Mouse (Mus musculus) kidney, postnatal 4 days (tissue): ENCODE data around the gene Uvrag.
A peak's percentile ranks its signal among the peaks of the same experiment; 100 is the strongest.

Source experiments
- DNase-seq, 2 experiments: peaks; one replicate each; pipeline ENCODE4 v3.0.0; 2021; ENCODE audit warnings: mixed read lengths in 2 of 2

The Uvrag gene

DNA sequence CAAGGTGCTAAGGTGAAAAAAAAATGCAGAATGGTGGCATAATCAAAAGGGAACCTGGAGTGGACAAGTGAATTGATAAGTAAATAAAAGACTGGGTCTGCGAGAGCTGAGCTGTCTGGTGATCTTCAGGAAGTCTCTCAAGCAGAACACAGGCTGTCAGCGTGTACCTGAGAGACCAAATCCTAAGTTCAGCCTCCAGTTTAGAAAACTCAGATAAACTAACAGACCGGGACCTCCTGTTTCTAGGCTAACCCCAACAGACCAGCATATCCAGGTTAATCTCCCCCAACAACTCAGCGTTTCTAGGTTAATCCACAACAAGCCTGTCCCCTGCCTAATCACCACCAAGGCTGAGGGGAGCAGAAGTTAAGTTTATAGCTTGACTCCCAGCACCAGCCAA is 87.3 kb downstream of the Uvrag start:
- no peak for DNase-seq

DNA sequence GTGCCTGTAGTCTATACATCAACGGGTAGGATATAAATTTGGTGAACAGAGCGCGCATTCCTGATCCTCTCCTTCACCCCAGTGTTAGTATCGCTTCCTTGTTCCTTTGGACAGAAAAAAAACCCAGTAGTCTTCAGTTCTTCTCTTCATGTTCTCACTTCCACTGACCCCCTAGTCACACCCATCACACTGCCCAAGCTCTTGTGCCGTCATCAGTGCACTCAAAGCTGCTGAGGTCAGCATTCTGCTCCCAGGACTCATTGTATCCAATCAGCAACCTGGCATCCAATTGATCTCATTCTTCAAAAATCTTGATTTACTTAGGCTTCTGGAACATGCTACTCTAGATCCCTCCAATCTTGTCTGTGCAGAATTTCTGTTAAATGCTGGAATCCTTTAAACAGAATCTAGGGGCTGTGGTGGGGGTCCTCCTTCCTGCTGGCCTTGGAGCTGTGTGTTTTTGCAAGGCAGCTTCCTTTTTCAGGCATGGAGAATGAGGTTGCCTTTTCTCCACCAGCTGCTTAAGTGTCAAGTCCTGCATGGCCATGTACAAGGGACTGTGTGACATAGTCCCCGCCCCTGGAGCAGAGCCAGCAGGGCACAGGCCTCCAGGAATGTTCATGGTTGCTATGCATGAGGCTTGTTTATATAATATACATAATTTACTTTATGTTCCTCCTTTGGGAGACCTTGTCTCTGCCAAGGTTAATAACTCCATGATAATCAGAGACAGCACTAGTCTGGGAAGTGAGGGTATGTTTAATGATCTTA is 88.3 kb downstream of the Uvrag start:
- no peak for DNase-seq

DNA sequence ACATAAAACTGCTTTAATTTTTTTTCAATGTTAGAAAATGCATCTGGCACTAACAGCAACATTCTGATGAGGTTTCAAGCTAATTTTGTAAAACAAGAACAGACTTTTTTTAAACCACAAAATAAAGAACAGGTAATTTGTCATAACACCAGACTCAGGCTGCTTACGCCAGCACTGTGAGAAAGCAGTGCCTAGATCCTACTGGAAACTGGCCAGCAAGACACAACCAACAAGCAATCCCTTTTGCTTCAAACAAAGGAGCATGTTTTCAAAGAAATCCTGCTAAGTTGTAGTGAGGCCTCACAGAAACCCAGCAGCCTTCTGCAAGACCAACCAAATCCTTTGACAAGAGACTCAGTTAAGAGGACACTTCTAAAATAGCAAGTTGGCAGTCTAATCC is 90.1 kb downstream of the Uvrag start:
- DNase-seq = no peak

DNA sequence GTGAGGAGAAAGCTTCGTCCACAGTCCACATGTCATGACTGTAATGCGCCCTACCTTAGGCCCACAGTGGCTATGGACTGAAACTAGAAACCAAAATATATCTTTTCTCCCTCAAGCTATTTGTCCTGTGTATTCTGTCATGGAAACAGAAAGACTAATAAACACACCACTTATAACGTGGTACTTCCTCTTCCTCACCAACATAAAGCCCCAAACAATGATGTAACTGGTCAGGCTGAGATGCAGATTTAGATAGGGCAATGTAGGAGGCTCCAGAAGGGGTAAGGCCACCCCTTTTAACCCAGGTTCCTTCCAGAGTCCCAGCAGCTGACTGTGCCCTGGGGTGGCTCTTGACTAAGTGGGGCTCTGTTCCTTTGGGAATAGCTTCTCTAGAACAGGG is 91.0 kb downstream of the Uvrag start:
- DNase-seq = no peak

DNA sequence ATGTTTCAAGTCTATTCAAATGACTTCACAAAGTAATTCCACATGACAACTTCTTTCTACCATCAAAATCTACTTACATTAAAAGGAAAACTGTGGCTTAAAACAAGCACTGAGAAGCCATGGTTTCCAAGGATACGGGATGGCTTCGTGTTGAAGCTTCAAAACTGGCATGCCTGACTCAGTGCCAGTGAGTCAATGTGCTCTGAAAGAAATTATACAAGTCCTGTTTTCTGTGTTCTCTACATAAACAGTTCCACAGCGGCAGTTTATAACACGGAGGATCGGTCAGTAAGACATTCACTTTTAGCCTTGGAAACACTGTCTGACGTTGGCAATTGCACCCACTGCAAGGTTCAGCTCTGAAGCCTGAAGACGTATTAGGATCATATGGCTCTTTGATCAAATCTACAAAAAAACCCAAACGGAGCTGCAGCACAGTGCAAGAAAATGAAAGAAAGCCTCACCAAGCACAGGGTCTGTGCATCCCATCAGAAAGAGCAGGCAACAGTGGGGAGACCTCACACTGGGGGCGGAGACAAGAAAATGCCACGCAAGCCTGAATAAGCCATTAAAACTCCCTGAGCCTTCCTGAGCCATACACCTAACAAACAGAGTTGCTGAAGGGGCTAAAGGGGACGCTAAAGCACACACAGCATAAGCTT is 94.3 kb downstream of the Uvrag start:
- no peak for DNase-seq

DNA sequence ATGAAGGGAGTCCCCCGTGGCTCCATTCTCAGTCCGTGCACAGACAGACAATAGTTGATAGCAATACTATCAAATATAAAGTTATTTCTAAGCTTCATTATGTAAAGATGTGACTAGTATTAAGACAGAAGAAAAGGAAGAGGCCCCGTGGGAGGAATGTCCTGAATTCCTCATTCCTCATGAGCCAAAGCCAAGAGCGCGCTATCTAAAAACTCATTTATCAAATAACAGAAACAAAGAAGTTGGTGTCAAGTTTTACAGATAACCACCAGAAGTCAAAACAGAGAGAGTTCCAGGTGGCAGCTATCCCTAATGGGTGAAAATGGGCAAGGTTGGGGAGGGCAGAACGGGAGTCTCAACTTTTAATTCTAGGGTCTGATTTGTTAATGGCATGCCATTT is 95.4 kb downstream of the Uvrag start:
- peak in 1 of 2 experiments; percentile 34 for DNase-seq

DNA sequence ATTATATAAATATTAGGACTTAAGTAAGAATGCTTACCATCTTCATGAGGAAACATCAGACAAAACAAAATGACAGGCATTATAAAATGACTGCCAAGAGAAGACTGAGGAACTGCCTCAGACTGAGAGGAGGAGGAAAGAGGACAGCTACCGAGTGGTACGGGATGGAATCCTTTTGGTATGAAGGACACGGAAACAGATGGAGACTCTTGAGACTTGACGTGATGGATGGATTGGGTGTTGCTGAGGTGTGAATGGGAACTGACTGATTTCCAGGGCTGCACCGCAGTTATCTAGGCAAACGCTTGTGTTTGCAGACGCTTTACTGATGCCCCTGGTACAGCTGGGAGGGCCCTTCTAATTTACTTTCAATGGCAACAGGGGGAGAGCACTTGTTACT is 97.0 kb downstream of the Uvrag start:
- no peak for DNase-seq

DNA sequence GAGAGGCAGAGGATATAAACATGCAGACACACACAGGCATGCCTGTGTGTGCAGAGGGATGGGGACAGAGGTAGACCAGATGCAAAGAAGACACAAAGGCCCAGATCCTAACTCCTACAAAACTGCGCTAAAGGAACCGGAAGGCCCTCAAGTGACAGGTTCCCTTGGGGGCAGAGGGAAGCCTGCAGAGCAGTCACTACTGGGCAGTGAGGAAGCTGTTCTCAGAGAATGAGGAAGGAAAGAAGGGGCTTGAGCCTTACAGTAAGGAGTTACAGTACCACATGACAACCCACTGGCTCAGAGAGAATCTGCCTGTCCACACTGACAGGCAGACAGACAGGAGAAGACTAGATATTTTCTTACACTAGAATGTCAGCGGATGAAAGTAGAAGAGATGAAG is 97.6 kb downstream of the Uvrag start:
- DNase-seq = no peak

DNA sequence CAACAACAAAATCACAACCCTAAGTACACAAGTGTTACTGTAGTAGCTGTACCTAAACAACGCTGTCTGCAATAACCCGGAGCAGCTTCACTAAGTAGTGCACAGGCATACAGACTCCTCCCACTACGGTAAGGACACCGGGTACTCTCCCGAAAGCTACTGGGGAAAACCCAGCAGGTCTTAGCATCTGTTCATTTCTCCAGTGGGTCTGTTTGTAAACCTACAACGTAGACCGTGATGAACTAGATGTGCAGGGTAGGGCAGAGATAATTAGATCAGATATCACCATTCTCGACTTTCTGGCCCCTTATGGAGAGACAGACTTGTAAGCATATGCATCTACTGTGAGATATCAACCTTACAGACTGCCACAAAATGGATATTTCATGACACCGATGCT is 99.1 kb downstream of the Uvrag start:
- DNase-seq = no peak

DNA sequence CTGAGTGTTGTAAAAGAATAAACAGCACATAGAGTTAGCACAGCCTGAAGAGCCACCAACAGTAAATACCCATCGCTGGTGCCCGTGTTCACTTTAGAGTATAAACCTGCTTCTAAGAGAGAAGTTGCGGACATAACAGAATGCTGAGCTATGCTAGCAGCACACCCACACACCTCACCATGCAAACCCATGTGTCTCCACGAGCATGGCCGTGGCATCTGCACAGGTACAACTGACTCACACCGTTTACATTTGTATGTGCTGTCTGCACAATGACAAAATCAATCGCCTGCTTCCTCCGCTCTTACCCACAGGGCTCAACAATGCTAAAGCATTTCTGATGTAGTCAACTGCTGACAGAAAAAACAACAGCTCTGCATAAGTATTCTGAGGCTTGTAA is 101.0 kb downstream of the Uvrag start:
- DNase-seq = no peak

DNA sequence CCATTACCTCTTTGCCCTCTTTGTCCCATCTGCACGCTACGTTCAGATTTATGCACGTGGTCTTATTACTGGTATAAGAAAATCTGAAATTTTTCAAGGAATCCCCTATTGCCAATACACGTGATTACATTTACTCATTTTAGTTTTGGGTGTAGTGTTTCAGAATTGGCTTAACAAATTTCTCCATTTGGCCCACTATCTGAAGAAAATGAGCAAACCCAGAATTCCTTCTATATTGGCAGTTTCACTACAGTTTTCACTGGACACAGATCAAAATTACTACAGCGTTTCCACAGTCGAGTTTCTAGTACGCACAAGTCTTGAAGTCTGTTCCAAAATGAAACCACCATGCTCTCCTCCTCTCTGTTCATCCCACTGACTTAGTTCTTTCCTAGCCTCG is 104.7 kb downstream of the Uvrag start:
- no peak for DNase-seq

DNA sequence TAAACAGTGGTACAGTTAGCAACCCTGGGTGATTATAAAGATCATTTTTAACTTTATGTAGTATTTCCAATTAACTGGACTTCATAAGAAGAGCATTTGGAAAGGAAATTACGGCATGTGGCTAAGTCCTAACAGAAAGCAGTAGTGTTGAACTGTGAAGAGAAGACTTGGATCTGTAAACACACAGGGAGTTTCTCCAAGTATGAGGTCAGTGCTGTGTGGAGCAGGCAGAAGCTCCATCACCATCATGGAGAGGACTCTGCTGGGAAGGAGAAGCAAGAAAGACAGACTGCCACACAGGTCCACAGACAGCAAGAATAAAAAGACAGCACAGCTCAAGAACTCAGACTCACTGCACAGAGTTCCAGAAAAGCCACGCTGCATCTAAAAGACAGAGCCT is 106.0 kb downstream of the Uvrag start:
- DNase-seq = no peak

DNA sequence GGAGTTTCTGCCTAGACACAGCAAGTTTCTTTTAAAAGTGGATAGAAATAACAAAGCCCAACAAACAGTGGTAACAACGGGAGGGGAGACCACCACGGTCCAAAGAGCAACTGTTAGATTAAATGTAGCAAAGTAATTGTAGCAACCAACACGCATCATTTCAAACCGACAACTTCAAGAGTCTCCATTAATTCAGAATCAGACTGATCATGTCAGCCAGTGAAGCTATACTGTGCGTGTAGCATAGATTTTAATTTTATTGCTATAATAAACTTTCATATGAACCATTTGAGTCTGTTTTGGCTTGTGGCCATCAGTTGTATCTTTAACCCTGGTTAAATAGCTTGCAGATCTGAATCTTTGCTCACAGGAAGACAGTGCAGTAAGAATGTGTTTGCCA is 107.1 kb downstream of the Uvrag start:
- DNase-seq = no peak

DNA sequence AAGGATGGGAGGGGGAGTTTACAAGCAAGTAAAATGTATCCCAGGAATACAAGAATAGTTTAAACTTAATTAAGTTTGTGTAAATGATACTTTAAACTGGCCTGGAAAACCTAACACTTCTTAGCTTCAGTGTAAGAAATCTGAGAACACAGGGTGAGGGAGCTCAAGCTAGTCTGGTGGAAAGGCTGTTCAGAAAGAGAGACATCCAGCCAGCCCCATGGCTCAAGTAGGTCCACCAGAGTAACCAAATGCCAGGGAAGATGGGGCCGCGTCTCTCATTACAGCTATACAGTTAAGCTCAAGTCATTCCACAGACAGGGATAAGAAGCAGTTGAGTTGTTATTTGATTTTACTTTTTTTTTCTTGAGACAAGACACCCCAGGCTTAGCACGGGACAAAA is 107.6 kb downstream of the Uvrag start:
- DNase-seq = no peak

DNA sequence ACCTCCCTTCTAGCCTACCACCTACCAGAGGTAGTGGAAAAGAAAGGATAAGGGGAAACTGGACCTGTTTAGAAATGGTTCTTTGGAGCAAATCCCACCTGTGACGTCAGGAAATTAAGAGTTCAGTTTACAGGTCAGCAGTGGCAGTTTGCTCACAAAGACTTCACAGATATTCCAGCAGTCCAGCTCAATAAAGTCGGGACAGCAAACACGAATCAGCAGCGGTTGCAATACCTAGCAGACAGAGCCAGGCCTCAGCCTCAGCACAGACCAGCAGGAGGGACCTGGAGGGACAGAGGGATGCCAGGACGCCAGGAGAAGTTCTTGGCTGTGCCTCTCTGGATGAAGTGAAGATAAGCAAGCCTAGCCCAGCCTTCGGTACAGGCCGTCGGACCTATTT is 108.9 kb downstream of the Uvrag start:
- no peak for DNase-seq

DNA sequence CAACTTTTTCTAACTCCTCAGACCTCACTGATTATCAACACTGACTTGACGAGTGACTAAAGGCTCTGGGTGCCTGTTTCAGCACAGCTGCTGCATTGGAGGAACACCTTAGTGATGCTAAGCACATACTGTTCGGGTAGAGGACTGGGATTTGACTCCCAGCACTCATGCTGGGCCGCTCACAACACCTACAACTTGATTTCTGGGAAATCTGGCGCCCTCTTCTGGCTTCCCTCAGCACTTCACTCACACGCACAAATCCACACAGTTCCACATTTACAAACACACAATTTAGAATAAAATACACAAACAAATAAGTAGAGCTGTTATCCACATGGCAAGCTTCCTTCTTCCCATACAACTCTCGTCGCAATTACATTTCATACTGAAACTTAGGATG is 112.8 kb downstream of the Uvrag start:
- no peak for DNase-seq

DNA sequence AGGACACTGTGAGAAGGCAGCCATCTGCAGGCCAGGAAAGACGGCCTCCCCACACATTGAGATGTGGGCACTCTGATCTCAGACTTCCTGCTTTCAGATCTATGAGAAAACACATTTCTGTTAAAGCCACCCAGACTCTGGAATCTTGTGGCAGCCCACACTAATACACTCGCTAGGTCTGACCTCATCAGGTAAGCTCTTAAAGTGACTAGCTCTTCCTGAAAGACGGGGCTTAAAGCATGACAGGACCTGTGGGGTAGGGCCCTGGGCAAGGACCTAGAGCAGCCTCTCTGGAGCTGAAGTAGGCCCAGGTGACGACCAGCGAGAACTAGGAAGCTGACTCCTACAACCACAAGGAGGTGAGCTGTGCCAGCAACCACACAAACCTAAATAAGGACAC is 113.8 kb downstream of the Uvrag start:
- DNase-seq = no peak

DNA sequence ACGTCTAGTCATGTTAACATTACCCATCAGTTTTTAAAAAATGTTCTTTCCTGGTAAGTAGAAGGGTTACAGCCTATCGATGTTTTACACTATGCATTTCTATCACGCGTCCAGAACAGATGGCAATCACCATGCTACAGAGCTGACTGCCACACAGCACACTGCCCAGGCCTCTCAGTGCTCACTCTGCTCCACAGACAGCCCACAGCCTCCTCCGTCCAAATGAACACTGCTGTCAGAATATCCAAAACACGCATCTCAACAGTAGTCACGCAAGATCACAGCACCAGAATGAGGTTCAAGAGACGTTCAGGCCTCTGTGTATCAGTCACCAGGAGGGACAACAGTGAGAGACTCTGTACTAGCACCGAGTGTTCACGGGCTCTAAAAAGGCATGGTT is 115.0 kb downstream of the Uvrag start:
- no peak for DNase-seq

DNA sequence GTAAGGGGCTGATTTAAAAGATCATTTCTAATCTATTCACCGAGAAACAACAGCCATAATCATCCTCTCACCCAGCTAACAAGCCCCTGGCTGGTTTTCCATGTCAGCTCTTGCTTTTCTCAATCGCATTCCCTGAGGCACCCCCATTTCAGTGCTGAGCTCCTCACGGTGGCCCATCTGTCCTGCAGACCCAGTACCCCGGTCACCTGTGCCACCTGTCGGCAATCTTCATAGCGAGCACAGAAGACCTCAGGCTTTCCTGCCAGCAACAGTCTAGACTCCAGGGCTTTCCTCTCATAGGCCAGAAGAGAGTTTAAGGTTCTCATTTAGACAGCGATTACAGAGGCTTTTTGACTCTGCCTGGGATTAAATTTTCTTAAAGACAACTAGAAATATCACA is 115.7 kb downstream of the Uvrag start:
- DNase-seq = no peak

DNA sequence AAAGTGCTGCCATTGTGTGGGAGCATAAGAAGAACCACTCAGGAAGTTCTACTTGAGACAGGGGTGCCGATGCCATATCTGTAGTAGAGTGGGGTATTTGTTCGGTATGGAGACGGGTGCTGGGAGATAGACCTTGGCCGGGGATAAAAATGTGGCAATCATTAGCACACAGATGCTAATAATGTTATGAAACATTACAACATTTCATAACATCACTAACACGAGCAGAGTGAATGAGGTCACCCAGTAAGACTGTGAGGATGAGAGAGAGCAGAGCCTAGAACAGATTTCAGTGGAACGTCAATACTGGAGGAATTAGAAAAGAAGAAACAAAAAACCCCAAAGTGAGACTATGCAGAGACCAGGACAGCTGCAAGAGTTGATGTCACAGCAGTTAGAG is 116.2 kb downstream of the Uvrag start:
- DNase-seq = no peak

DNA sequence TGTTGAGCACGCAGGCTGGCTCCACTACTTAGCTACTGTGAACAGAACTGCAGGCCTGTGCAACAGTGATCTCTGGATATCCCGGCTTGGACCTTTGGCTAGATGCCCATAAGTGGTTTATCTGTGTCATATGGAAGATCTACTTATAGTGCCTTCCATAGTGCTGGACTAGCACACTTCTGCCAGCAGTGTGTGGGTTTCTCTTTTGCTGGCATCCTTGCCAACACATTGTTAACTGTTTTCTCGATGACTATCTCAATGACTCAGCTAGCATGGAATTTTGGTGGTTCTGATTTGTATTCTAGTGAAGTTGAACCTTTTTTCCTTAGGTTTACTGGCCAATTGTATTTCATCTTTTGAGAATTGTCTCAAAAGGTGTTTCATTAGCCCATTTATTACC is 117.0 kb downstream of the Uvrag start:
- DNase-seq = no peak

DNA sequence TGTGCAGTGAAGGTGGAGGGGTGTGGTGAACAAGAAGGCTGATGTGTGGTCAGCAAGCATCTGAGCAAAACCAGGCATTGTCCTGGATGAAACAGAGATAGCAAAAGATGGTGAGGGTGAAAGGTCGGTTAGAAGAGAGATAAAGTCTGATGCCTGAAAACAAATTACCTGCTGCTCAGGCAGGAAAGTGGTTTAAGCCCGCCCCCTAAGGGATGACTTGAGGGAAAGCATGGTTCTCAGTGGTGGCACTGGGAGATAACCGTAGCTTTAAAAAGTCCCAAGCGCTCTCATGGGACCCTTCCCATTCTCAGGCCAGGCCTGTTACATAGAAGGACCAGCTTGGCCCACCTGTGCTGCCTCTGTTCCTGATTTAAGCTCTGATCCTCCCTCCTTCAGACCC is 119.7 kb downstream of the Uvrag start:
- DNase-seq = no peak

DNA sequence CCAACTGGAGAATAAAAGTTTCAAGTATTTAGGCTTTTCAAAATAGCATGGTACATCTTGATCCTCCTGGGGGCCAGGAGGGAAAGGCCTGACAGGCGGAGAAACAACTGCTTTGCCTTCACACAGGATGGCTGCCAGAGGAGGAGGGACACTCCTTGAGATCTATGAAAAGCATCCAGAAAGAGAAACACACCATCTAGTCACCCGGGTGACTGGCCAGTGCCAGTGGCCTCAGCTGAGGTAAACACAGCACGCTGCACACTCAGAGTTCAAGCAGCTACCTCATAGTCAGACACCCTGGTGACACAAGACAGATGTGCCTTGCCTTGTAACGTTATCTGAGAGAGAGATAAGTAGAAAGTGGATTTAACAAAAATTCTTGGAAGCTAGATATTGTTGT is 120.6 kb downstream of the Uvrag start:
- DNase-seq = no peak

DNA sequence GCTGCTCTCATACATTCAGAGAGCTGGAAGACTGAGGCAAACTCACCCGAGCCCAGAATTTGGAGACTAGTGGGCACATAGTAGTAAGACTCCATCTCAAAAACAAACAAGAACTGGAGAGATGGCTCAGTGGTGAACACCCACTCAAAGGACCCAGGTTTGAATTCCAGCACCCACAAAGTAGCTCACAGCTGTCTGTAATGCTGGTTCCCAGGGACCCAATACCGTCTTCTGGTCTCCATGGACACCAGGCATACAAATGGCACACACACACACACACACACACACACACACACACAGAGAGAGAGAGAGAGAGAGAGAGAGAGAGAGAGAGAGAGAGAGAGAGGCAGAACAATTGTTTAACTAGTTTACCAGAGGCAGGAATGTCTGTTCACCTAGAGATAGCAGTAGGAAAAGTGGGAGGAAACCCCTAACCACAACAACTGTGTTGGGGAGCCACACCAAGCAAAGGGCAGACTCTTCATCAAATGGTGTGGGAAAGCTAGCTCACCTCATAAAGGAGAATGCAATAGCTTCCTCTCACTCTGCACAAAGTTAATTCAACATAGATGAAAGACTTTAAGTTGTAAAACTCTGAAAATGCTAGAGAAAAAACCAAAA is 123.6 kb downstream of the Uvrag start:
- no peak for DNase-seq

DNA sequence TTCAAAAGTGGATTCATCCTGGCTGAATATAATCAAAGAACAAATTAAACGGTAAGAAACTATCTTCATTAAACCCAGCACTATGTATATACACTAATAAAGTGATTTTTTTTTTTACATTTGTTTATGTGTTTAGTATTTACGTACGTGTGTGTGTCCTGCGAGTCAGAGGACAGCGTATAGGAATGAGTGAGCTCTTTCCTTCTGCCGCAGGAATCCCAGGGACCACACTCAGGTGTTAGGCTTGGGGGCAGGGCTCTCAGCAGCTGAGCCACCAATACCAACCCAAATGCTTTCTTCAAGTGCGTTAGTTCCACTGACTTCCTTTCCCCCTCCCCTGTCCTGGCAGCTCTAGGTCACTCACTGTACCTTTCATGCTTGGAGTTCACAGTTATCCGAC is 125.0 kb downstream of the Uvrag start:
- DNase-seq = no peak
